Mouse (Mus musculus) common myeloid progenitor, adult 5-6 weeks (primary cell): Measurements from ENCODE around the gene Gse1. TPM values are rescaled to one million over a fixed set of nuclear protein-coding genes. Genes with fewer than 3 reads are reported as not detected.

Experiments
- ATAC-seq: replicated peaks from 2 replicates; pipeline ENCODE4 v1.8.0; 2016; ENCODE audit warnings: low read depth, mild to moderate bottlenecking, moderate TSS enrichment, inconsistent platforms; ENCODE audit not compliant: poor library complexity, severe bottlenecking
- total RNA-seq: library from RNA; stranded (forward); fragments of 200-1000, 187-1606 nt; gene quantifications from 2 replicates; pipeline ENCODE4 v1.2.3, GENCODE M21; 2017

Gse1 gene
- total RNA-seq, 1 experiment from 2014 or later: 46.6 TPM

DNA sequence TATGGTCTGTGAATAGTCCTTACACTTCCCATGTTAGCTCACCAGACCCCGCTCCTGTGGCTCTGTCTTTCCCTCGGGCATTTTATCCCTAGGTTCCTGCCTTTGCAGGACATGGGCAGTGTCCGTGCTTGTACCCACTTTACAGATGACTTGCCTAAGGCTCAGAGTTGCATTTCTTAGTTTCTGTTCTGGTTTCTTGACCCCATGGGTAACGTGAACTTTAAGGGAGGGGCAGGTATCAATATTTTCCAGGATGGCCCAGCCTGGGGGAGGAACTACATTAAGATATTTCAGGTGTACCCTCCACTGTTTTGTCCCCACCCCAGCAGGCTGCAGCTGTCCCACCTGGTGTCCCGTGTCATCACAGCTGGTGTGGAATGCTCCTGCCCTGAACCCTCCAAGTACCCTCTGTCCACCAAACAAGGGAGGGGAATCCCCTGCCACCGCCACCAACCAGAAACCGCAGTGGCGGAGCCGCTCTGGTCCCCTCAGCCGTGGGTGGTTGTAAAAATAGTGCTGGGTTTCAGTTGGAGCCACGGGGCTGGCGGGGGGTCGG, 36.2 kb downstream of the Gse1 start:
- peak; percentile 43 for ATAC-seq

DNA sequence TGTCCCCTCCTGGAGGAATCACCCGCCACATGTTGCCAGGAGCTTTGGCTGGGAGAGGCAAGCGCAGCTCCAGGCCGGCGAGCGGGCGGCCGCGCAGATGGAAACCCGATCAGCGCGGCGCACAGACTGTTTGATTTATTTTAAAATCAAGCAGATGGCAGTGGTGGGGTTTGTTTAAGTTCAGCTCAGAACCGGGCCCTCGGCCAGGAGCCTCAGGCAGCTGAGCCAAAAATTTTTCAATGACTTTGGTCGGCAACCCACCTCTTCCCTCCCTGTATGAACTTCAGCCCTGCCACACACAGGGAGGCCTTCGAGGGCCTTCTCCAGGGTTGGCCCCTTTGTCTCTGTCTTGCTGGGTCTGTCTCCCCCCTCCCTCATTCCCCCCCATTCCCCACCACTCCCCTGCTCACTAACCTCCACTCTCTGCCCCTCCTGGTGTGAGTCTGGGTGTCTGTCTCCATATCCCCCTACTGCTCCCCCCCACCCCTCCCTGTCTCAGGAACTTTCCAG, 36.7 kb downstream of the Gse1 start:
- no peak; the same call in 1 of the 2 replicates for ATAC-seq

DNA sequence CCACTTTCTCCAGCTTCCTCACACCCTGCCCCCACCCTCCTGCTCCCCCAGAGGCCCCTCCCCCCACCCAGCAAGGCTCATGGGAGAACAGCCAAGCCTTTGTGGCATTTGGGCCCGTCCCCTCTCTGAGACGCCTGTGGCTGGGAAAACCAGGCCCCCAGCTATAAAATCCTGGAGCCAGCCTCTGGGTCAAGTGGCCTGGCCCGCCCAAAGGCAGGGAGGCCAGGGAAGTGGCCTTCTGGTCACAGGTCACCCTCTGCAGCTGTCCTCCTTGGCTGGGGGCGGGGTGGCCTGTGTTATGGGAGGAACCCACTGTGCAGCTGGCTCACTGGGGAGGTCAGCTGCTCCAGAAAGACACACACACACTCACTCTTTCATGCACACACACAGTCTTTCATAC, 37.2 kb downstream of the Gse1 start:
- no peak for ATAC-seq

- no peak for ATAC-seq
Observed at GRCm38 (mm10) chr8:120268541-120268980, 40.3 kb downstream of the Gse1 start.

- peak; percentile 26; the same call in 1 of the 2 replicates for ATAC-seq
Observed at GRCm38 (mm10) chr8:120270449-120270848, 42.2 kb downstream of the Gse1 start.

- ATAC-seq: no peak
Observed at GRCm38 (mm10) chr8:120273430-120273829, 45.2 kb downstream of the Gse1 start.

DNA sequence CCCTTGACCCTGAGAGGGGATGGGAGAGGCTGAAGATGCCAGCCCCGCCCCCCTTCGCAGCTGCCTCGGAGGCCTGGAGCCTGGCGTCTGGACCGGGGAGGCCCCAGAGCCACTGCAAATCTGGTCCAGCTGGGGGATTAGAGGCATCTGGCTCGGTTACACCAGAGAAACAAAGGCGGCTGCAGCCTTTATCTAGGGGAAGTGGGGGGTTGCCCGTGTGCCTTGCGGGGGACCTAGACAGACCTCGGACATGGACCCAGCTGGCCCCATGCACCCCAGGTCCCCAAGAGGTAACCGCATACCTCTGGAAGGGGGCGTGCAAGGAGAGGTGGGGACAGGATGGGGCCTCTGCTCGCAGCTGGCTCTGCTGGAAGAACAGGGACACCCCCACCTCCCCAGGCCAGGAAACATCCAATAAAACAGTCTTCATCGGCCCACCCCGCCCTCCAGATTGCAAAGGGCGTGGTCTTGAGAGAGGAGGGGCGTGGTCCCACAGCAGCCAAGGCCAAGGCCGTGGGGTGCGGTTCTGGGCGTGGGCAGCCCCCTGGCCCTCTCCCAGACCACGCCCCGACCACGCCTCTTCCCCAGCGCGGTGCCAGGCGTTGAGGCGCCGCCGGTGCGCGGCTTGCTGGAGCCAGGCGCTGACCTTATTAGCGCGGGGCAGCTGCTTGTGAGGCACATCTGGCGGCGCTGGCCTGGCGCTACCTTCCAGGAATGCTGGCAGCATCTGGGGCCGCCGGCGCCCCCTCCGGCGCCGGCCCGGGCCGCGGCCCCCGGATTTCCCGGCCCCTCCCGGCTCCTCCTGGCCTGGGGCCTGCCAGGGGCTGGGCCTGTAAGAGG, 48.0 kb downstream of the Gse1 start:
- ATAC-seq: peak; percentile 79

DNA sequence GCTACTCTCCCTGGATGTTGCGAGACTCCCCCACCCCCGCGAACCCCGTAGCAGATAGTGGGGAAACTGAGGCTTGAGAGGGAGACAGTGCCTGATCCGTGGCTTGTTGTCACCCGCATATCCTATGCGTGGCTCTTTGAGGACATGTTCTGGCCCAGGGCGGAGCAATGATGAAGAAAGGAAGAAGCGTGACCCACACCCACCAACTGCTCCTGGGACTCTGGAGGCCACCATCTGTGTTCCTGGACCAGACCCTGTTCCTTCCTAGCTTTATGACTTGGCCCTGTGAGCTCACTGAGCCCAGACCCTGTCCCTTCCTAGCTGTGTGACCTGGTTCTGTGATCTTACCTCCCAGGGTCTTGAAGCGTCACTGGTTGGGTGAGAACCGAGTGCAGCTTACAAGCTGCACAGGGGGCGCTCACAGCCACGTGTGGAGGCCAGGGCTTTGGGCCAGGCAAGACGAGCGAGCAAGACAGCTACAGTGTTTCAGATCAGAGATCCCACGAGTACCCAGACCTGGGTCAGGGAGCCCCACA, 48.7 kb downstream of the Gse1 start:
- ATAC-seq: peak; percentile 33

DNA sequence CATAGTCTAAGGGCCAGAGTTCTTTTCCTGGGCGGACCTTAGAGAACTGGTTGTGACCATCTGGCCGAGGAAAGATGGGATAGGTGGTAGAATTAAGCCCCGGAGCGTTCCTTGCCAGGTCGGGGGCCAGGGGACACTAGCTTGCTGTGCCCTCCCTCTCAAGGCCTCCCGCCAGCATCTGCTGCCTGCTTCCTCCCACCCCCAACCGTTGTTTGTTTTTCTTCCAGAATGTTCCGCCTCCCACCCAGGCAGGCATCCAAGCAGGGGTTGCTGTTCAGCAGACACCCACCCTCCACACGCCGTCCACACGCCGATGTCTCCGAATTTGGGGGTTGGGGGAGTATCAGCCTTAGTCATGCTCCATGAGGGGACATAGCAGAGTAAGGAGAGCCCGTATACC, 49.8 kb downstream of the Gse1 start:
- ATAC-seq: no peak

DNA sequence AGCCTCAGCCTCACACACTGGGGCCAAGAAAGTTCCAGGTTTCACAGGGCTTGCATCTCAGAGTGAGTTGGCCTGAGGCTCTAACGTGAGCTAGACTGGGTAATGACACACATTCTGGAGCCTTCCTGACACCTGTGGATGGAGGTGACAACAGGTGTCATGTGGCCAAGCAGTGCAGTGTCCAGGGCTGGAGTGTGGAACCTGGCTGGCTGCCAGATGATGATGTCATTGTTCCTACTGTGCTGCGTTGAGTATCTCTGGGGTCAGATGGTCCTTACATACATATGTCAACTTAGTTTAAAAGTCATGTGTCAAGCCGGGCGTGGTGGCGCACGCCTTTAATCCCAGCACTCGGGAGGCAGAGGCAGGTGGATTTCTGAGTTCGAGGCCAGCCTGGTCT, 51.2 kb downstream of the Gse1 start:
- no peak for ATAC-seq

- ATAC-seq: peak; percentile 53
Observed at GRCm38 (mm10) chr8:120281487-120281886, 53.2 kb downstream of the Gse1 start.

DNA sequence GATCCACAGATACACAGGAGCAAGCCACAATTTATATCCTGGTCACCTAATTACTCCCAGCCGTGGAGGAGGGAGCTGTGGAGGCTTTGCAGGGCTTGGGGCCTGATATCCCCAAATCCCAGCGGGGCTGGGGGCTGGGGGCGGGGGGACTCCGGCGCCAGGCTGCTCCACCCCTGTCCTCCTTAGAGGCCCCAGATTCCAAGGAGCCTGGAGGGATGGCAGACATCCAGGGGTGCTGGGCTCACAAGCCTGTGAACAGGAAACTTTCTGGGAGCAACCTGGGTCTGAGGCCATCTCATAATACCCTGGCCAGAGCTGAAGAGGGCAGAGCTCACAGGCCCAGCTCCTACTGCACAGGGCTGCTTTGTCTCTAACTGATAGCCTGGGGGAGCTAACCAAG, 54.2 kb downstream of the Gse1 start:
- no peak for ATAC-seq

- ATAC-seq: no peak
Observed at GRCm38 (mm10) chr8:120284265-120284664, 56.0 kb downstream of the Gse1 start.

DNA sequence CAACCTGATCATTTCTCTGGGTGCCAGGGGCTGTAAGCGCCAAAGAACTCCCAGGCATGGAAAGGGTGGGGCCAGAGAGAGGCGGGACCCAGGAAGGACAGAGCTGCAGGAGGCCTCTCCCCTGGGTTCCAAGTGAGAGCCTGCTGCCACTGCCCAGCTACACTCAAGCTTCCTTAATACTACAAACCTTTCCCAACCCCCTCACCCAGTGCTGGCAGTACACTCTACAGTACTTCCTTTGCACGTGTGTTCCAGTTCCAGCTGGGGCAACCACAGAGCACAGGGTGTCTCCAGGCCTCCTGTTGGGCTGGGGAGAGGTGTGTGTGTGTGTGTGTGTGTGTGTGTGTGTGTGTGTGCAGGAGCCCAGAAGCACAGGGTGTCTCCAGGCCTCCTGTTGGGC, 56.8 kb downstream of the Gse1 start:
- ATAC-seq: peak; percentile 72

- ATAC-seq: no peak
Observed at GRCm38 (mm10) chr8:120285878-120286277, 57.6 kb downstream of the Gse1 start.

GRCm38 (mm10) chr8:120288122-120288908, 60.1 kb downstream of the Gse1 start:
- peak; percentile 60 for ATAC-seq

- ATAC-seq: no peak
Observed at GRCm38 (mm10) chr8:120289191-120289590, 60.9 kb downstream of the Gse1 start.

DNA sequence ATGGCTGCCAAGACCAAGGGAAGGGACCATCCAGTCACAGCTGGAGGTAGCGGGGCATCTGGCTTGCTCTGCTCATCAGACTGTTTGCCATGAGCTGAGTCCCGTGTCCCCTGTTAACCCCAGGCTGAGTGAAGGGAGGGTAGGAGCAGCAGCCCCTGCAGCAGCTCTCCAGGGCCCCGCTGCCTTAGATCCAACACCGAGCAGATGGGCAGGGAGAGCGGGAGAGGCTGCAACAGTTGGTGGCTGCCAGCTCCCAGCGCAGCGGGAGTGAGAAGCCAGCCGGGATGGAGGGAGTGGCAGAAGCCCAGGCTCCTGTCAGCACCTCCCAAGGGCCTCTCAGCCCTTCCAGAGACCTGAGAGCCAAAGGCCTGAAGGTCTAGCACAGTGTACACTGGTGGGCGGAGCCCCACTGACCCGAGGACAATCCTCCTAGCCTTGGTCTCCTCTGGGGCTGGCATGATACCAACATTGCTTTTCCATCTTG, 61.5 kb downstream of the Gse1 start:
- ATAC-seq: no peak

DNA sequence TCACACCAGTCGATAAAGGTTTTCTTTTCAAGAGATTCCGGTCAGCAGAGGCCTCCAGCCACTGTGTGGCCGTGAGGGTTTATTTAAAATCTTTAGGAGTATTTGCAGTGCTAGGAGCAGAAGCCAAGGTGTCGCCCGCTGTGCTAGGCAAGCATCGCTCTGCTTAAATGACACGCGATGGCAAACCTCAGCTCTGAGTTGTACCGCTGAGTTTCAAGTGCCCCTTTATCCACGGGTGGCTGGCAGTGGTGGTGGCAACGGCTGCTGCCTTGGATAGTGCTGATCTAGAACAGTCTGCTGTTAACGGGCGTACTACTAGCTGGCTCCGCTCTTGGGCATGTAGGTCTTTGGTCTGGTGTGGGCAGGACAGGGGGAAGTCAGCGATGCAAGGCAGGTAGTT, 62.4 kb downstream of the Gse1 start:
- ATAC-seq: no peak

DNA sequence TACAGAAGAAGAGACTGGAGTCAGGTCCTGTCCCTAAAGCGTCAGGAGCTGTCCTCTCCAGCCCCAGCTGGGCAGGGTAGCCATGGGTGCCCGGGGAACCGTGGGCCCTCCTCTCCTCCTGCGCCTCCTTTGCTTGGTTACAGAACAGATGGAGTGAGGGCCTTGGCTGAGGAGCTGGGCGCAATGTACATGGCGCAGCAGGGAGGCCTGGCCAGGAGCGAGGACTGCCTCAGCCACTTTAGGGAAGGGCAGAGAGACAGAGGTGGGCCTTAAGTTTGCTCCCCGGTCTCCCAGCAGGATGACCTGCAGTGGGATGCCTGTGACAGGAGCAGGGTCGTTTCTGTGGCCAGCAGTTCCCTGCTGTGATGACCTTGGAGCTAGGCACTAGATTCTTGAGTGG, 63.4 kb downstream of the Gse1 start:
- ATAC-seq: no peak
